Mouse (Mus musculus): ENCODE results near the gene Zxdc. TPM values are rescaled to one million over a fixed set of nuclear protein-coding genes. Genes with fewer than 3 reads are reported as not detected.

Gene Zxdc
- polyA plus RNA-seq (2017; shearing (Covaris generic)): 2.7 TPM

GRCm38 (mm10) chr6:90368976-90369724, at the start of gene Zxdc:
Zxdc (plus strand) TSS chr6:90369492.

GRCm38 (mm10) chr6:90324991-90325390, 44.3 kb upstream of the Zxdc start, which contains the start of gene Chst13:
Chst13 (minus strand) TSS chr6:90325185.

DNA sequence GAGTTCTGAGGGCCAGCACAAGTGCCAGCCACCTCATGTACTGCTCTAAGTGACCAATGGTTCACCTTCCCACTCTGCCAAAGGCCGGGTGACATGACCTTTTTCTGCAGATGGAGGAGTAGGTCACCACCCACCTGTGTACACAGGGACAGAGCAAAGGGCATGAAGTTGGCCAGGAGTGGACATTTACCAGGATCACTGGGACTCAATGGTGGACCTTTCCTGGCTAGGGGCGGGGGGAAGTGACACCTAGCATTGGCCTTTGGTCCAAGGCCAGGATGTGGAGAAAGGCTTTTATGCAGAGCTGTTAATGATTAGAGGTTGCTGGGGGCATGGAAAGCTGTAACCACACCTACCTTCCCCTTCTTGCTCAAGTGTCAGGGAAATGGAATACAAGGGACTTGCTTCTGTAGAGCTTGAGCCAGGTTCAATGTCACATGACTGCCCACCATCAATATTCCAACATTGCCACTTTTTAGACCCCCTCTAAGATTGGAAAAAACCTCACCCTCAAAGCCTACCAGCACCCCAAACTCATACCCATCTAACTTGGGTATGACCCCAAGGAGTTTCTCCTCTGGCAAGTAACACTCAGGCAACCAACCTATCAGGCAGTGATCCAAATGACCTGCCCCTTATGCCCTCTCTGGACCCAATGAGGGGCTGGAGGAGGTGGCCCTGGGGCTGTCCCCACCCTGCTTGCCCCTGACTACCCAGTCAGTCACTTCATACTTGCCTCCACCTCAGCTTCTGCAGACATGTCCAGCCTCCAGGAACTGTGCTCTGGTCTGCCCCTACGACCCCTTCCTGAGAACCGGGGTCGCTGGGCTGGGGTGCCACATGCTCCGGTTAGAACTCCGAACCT, 36.5 kb upstream of the Zxdc start, which contains the start of gene Uroc1:
Uroc1 (plus strand) TSS at position 724 of the 865 bp plus-strand sequence.

DNA sequence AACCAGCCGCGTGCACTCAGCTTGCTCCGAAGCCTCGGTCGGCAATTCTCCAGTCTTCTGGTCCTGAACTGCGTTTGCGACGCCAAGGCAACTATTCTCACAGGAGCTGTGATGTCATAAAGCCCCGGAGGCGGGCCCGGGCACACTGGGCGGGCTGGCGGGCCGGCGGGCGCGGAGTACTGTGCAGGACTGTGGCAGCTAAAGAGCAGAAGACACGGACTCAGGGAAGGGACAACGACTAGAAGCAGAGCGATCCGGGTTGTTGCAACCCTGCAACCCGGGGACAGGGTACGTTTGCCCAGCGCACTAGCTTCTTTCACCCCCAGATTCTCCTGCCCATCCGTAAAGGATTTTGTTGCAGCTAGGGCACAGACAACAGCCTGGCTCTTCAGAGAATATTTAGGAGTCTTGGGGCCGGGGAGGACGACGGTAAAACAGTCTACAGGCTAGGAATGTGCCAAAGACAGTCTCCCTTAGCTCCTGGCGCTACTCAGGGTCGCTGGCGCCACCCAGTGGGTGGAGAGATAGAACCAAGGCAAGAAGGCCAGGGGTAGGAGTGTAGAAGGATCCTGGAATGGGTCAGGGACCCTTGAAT, 59.2 kb downstream of the Zxdc start, which contains the start of gene Cfap100:
Cfap100 (minus strand) TSS at position 418 of the 595 bp plus-strand sequence.

Other genes starting within 250 kb of the Zxdc start
- gene Vmn1r51, start 246.9 kb upstream of the Zxdc start, polyA plus RNA-seq (2017; shearing (Covaris generic)): not detected
- gene Vmn1r52, start 194.7 kb upstream of the Zxdc start, polyA plus RNA-seq (2017; shearing (Covaris generic)): not detected
- not detected for gene V1ra8, start 166.7 kb upstream of the Zxdc start, polyA plus RNA-seq (2017; shearing (Covaris generic))
- not detected for gene Vmn1r53, start 145.1 kb upstream of the Zxdc start, polyA plus RNA-seq (2017; shearing (Covaris generic))
- gene Vmn1r54, start 123.2 kb upstream of the Zxdc start, polyA plus RNA-seq (2017; shearing (Covaris generic)): not detected
- not detected for gene BC048671, start 68.3 kb upstream of the Zxdc start, polyA plus RNA-seq (2017; shearing (Covaris generic))
- gene Chst13, start 44.3 kb upstream of the Zxdc start, polyA plus RNA-seq (2017; shearing (Covaris generic)): not detected
- gene Uroc1, start 36.2 kb upstream of the Zxdc start, polyA plus RNA-seq (2017; shearing (Covaris generic)): not detected
- not detected for gene Cfap100, start 59.3 kb downstream of the Zxdc start, polyA plus RNA-seq (2017; shearing (Covaris generic))
- gene Klf15, start 93.1 kb downstream of the Zxdc start, polyA plus RNA-seq (2017; shearing (Covaris generic)): not detected
- 1.6 TPM for gene Aldh1l1, start 116.9 kb downstream of the Zxdc start, polyA plus RNA-seq (2017; shearing (Covaris generic))
- gene Slc41a3, start 235.2 kb downstream of the Zxdc start, polyA plus RNA-seq (2017; shearing (Covaris generic)): 18.1 TPM

Measured in inflammation-experienced regulatory T-cells, adult 16 weeks (primary cell).